Mouse (Mus musculus) bone marrow macrophage, adult 2 months (primary cell): ENCODE results near the gene Ppp1r14a.

Source experiments
- CTCF ChIP-seq: IDR thresholded peaks from 2 replicates; pipeline ENCODE4 v1.5.1; 2012; ENCODE audit warnings: low read depth, mild to moderate bottlenecking, low read length, moderate library complexity
- POLR2A ChIP-seq: IDR thresholded peaks from 2 replicates; pipeline ENCODE4 v1.6.1; 2012; ENCODE audit warnings: mild to moderate bottlenecking, low read depth, low read length, borderline replicate concordance

DNA sequence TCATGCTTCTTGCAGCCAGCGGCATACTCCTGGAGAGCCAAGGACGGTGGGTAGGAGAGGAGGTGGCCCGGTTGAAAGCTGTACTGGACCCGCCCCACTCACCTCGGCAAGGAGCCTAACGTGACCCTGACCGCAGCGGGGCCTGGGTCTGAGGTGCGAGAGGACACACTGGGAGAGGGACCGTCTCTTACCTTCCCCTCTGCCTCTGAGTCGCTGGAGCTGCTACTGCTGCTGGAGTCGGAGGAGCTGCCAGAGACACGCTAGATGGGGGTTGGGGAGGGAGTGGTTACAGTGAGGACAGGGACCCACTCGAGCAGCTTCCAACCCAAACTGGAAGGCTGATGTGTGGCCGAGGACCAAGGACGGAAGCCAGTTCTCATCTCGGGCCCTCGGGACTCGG, 41.4 kb upstream of the Ppp1r14a start:
- no peak for TF ChIP-seq CTCF
- TF ChIP-seq POLR2A = no peak
